8 mouse cellular contexts compared by ENCODE assay signal in genomic region chr3:146449745-146450250, GRCm38 (mm10). TPM values are rescaled to one million over a fixed set of nuclear protein-coding genes. Genes with fewer than 3 reads are reported as not detected.
DNase-seq lines count a peak whose midpoint lies in the region; ATAC-seq and TF ChIP-seq lines count a peak whose summit lies in the region.

Gene Ctbs, plus strand, starts transcription at chr3:146449795.

- intact Hi-C loops in left cerebral cortex, adult 2 months (cut with DNase I) = loop anchor here (5.0 kb wide), 1 partner anchor 323 kb away; no protein-coding TSS in a partner anchor
- intact Hi-C loops in left cerebral cortex, postnatal 25 days (cut with DNase I) = loop anchor here (2.0 to 10.0 kb wide), 2 partner anchors 105 to 335 kb away; no protein-coding TSS in a partner anchor

- no peaks in the 10 kb centered on the region for H3K27me3 ChIP-seq in embryonic facial prominence, embryonic 13.5 days
- H3K27me3 ChIP-seq in limb, embryonic 10.5 days (ENCODE audit: low read depth, poor library complexity, severe bottlenecking) = no peaks in the 10 kb centered on the region
- H3K27me3 ChIP-seq in neural tube, embryonic 13.5 days = no peaks in the 10 kb centered on the region

- H3K36me3 ChIP-seq in embryonic facial prominence, embryonic 13.5 days = 0 out of 2 replicates have a peak, but pooled peaks cover 4% of the 10 kb centered on the region
- H3K36me3 ChIP-seq in limb, embryonic 10.5 days = 0 out of 2 replicates have a peak, but pooled peaks cover 2% of the 10 kb centered on the region
- H3K36me3 ChIP-seq in neural tube, embryonic 13.5 days = peaks cover 10% of the 10 kb centered on the region

- no peaks in the 10 kb centered on the region for H3K9me3 ChIP-seq in embryonic facial prominence, embryonic 13.5 days
- H3K9me3 ChIP-seq in limb, embryonic 10.5 days (replicated peaks) = no peaks in the 10 kb centered on the region
- no peaks in the 10 kb centered on the region for H3K9me3 ChIP-seq in neural tube, embryonic 13.5 days

- H3K4me3 ChIP-seq in left cerebral cortex, adult 2 months = peak within 1 kb of the TSS; percentile 57
- peak within 1 kb of the TSS; percentile 63 for H3K4me3 ChIP-seq in embryonic facial prominence, embryonic 13.5 days
- peak within 1 kb of the TSS; percentile 67 for H3K4me3 ChIP-seq in limb, embryonic 10.5 days
- peak within 1 kb of the TSS; percentile 50 for H3K4me3 ChIP-seq in neural tube, embryonic 13.5 days

- peak; percentile 1; the same call in 1 of the 2 replicates for ATAC-seq in embryonic facial prominence, embryonic 13.5 days (ENCODE audit: insufficient number of reproducible peaks, insufficient read depth, low FRiP score, low TSS enrichment, low read depth)
- ATAC-seq in neural tube, embryonic 13.5 days (ENCODE audit: low read depth) = peak; percentile 54

- H3K4me1 ChIP-seq in embryonic facial prominence, embryonic 13.5 days = peaks cover 8% of the 10 kb centered on the region; the same call in 1 of the 2 replicates
- peaks cover 18% of the 10 kb centered on the region for H3K4me1 ChIP-seq in limb, embryonic 10.5 days
- peaks cover 20% of the 10 kb centered on the region for H3K4me1 ChIP-seq in neural tube, embryonic 13.5 days (replicated peaks)

- TF ChIP-seq CTCF in left cerebral cortex, adult 2 months (IDR thresholded peaks at IDR 0.05) = no peak

- DNase-seq in left cerebral cortex, adult 2 months (ENCODE audit: extremely low spot score in 1 of 2, low spot score in 2 of 2) = no peak
- no peak for DNase-seq in left cerebral cortex, adult 18-20 months (ENCODE audit: low spot score in 2 of 2)
- no peak for DNase-seq in limb, embryonic 10.5 days (ENCODE audit: low spot score)
- DNase-seq in left cerebral cortex, postnatal 25 days (ENCODE audit: low spot score in 2 of 2) = no peak
- DNase-seq in frontal cortex, adult 2 months (ENCODE audit: extremely low spot score in 1 of 2, low spot score in 1 of 2) = no peak
- DNase-seq in layer of hippocampus, adult 11-12 months (ENCODE audit: low spot score) = no peak

- peak within 1 kb of the TSS; percentile 78 for H3K27ac ChIP-seq in left cerebral cortex, adult 2 months
- H3K27ac ChIP-seq in embryonic facial prominence, embryonic 13.5 days = peak within 1 kb of the TSS; percentile 87
- peak within 1 kb of the TSS; percentile 90 for H3K27ac ChIP-seq in limb, embryonic 10.5 days
- H3K27ac ChIP-seq in neural tube, embryonic 13.5 days (replicated peaks) = peak within 1 kb of the TSS; percentile 74

- peak within 1 kb of the TSS; percentile 61 for H3K4me2 ChIP-seq in embryonic facial prominence, embryonic 13.5 days
- H3K4me2 ChIP-seq in neural tube, embryonic 13.5 days = peak within 1 kb of the TSS; percentile 70

- WGBS in embryonic facial prominence, embryonic 13.5 days = 56% methylated on average over 9 of the region's 9 CpGs
- 63% methylated on average over 9 of the region's 9 CpGs for WGBS in limb, embryonic 10.5 days
- 49% methylated on average over 9 of the region's 9 CpGs for WGBS in neural tube, embryonic 13.5 days

- peak within 1 kb of the TSS; percentile 83 for H3K9ac ChIP-seq in embryonic facial prominence, embryonic 13.5 days
- peak within 1 kb of the TSS; percentile 73 for H3K9ac ChIP-seq in neural tube, embryonic 13.5 days

RNA-seq across cellular contexts. Expression of gene Ctbs, which starts in this region (rescaled TPM):
- 1 to 10 TPM; 7.1 to 8.1 TPM for total RNA-seq in left cerebral cortex, adult 2 months (2021)
- total RNA-seq in left cerebral cortex, adult 18-20 months (2021) = 1 to 10 TPM; 6.5 to 7.5 TPM
- 9.1 and 9.6 TPM in 2 replicates for polyA plus RNA-seq in embryonic facial prominence, embryonic 13.5 days (2015; fragmentation: Nextera tagmentation; extraction: Ambion mirVana)
- 3.3 and 4.7 TPM in 2 replicates for polyA plus RNA-seq in limb, embryonic 10.5 days (2016; fragmentation: Nextera tagmentation; extraction: Ambion mirVana)
- polyA plus RNA-seq in neural tube, embryonic 13.5 days (2015; fragmentation: Nextera tagmentation; extraction: Ambion mirVana) = 5.7 and 6.4 TPM in 2 replicates
- 1 to 10 TPM; 6.3 to 8.4 TPM for total RNA-seq in left cerebral cortex, postnatal 25 days (2021)
- polyA plus RNA-seq in frontal cortex, adult 2 months (2012; rRNA removed) = 5.1 and 6.0 TPM in 2 replicates
